Mouse (Mus musculus): Measurements from ENCODE around the gene March9. TPM values are rescaled to one million over a fixed set of nuclear protein-coding genes. Genes with fewer than 3 reads are reported as not detected.

The March9 gene
- total RNA-seq (2014; rRNA removed) = 84.0 and 90.0 TPM in 2 replicates
- 8.6 and 9.8 TPM in 2 replicates for polyA plus RNA-seq (2015; fragmentation: Nextera tagmentation; extraction: Ambion mirVana)

GRCm38 (mm10) chr10:127059968-127060916, at the start of gene March9:
Gene March9, minus strand, starts transcription at chr10:127060184.
- ATAC-seq (ENCODE audit: low FRiP score) (peak; percentile 32), DNase-seq (ENCODE audit: low spot score) (peak; percentile 92)
- H3K9ac ChIP-seq (replicated peaks; ENCODE audit: low read length, poor library complexity, severe bottlenecking) = peak within 1 kb of the TSS; percentile 96
- no peak for TF ChIP-seq CTCF (IDR thresholded peaks at IDR 0.05)
- peak within 1 kb of the TSS; percentile 86 for H3K4me3 ChIP-seq (ENCODE audit: low read depth, low read length)
- peak within 1 kb of the TSS; percentile 92 for H3K27ac ChIP-seq (ENCODE audit: low read depth, low read length)
- 1% methylated on average over 29 of the region's 72 CpGs for WGBS
- peak within 1 kb of the TSS; percentile 87 for H3K4me2 ChIP-seq (ENCODE audit: low read depth, low read length, poor library complexity, severe bottlenecking)
- no peaks in the 10 kb centered on the region for H3K9me3 ChIP-seq (ENCODE audit: low read length)
- H3K36me3 ChIP-seq (ENCODE audit: insufficient read depth, low read length) = peaks cover 27% of the 10 kb centered on the region
- H3K4me1 ChIP-seq (ENCODE audit: insufficient read depth, low read length) = peaks cover 4% of the 10 kb centered on the region; the same call in 1 of the 2 replicates
- H3K27me3 ChIP-seq (ENCODE audit: insufficient read depth, low read length) = no peaks in the 10 kb centered on the region

GRCm38 (mm10) chr10:127108262-127108583, 48.2 kb upstream of the March9 start:
- H3K9me3 ChIP-seq (ENCODE audit: low read length) = no peaks in the 10 kb centered on the region
- no peak overlapping the region for H3K4me3 ChIP-seq (ENCODE audit: low read depth, low read length)
- no peak overlapping the region for H3K9ac ChIP-seq (replicated peaks; ENCODE audit: low read length, poor library complexity, severe bottlenecking)
- ATAC-seq (ENCODE audit: low FRiP score) = no peak
- no peaks in the 10 kb centered on the region for H3K4me1 ChIP-seq (ENCODE audit: insufficient read depth, low read length)
- no peak for DNase-seq (ENCODE audit: low spot score)
- peaks cover 19% of the 10 kb centered on the region for H3K36me3 ChIP-seq (ENCODE audit: insufficient read depth, low read length)
- H3K27me3 ChIP-seq (ENCODE audit: insufficient read depth, low read length) = no peaks in the 10 kb centered on the region
- WGBS = 81% methylated on average over 3 of the region's 3 CpGs
- H3K4me2 ChIP-seq (ENCODE audit: low read depth, low read length, poor library complexity, severe bottlenecking) = no peak overlapping the region
- no peak for TF ChIP-seq CTCF (IDR thresholded peaks at IDR 0.05)
- no peak overlapping the region for H3K27ac ChIP-seq (ENCODE audit: low read depth, low read length)

- Histone ChIP-seq H3K36me3 (ENCODE audit: insufficient read depth, low read length) (peaks cover 15% of the 10 kb centered on the region), H3K27me3 (ENCODE audit: insufficient read depth, low read length) (no peaks in the 10 kb centered on the region), H3K9ac (replicated peaks; ENCODE audit: low read length, poor library complexity, severe bottlenecking) (no peak overlapping the region), H3K4me2 (ENCODE audit: low read depth, low read length, poor library complexity, severe bottlenecking) (no peak overlapping the region), H3K27ac (ENCODE audit: low read depth, low read length) (no peak overlapping the region), H3K9me3 (ENCODE audit: low read length) (no peaks in the 10 kb centered on the region), H3K4me1 (ENCODE audit: insufficient read depth, low read length) (no peaks in the 10 kb centered on the region), H3K4me3 (ENCODE audit: low read depth, low read length) (no peak overlapping the region)
- no peak for ATAC-seq (ENCODE audit: low FRiP score)
- DNase-seq (ENCODE audit: low spot score) = no peak
- no peak for TF ChIP-seq CTCF (IDR thresholded peaks at IDR 0.05)
- WGBS = 92% methylated on average over 16 of the region's 16 CpGs
Measured at GRCm38 (mm10) chr10:127107563-127108261, 47.7 kb upstream of the March9 start.

- Histone ChIP-seq H3K9ac (replicated peaks; ENCODE audit: low read length, poor library complexity, severe bottlenecking) (no peak overlapping the region), H3K27me3 (ENCODE audit: insufficient read depth, low read length) (no peaks in the 10 kb centered on the region), H3K36me3 (ENCODE audit: insufficient read depth, low read length) (peaks cover 29% of the 10 kb centered on the region), H3K4me2 (ENCODE audit: low read depth, low read length, poor library complexity, severe bottlenecking) (no peak overlapping the region), H3K4me1 (ENCODE audit: insufficient read depth, low read length) (no peaks in the 10 kb centered on the region), H3K9me3 (ENCODE audit: low read length) (no peaks in the 10 kb centered on the region), H3K4me3 (ENCODE audit: low read depth, low read length) (no peak overlapping the region), H3K27ac (ENCODE audit: low read depth, low read length) (no peak overlapping the region)
- no peak for ATAC-seq (ENCODE audit: low FRiP score)
- 89% methylated on average over 7 of the region's 7 CpGs for WGBS
- no peak for TF ChIP-seq CTCF (IDR thresholded peaks at IDR 0.05)
- no peak for DNase-seq (ENCODE audit: low spot score)
Measured at GRCm38 (mm10) chr10:127103631-127104030, 43.6 kb upstream of the March9 start.

- WGBS = 87% methylated on average over 6 of the region's 6 CpGs
- Histone ChIP-seq H3K4me2 (ENCODE audit: low read depth, low read length, poor library complexity, severe bottlenecking) (no peak overlapping the region), H3K36me3 (ENCODE audit: insufficient read depth, low read length) (peaks cover 39% of the 10 kb centered on the region), H3K9ac (replicated peaks; ENCODE audit: low read length, poor library complexity, severe bottlenecking) (no peak overlapping the region), H3K4me3 (ENCODE audit: low read depth, low read length) (no peak overlapping the region), H3K4me1 (ENCODE audit: insufficient read depth, low read length) (no peaks in the 10 kb centered on the region), H3K9me3 (ENCODE audit: low read length) (no peaks in the 10 kb centered on the region), H3K27ac (ENCODE audit: low read depth, low read length) (no peak overlapping the region), H3K27me3 (ENCODE audit: insufficient read depth, low read length) (no peaks in the 10 kb centered on the region)
- DNase-seq (ENCODE audit: low spot score) = no peak
- no peak for TF ChIP-seq CTCF (IDR thresholded peaks at IDR 0.05)
- ATAC-seq (ENCODE audit: low FRiP score) = no peak
Measured at GRCm38 (mm10) chr10:127101151-127101550, 41.2 kb upstream of the March9 start.

- ATAC-seq (ENCODE audit: low FRiP score) (no peak), DNase-seq (ENCODE audit: low spot score) (no peak)
- no peak overlapping the region for H3K9ac ChIP-seq (replicated peaks; ENCODE audit: low read length, poor library complexity, severe bottlenecking)
- no peak overlapping the region for H3K4me3 ChIP-seq (ENCODE audit: low read depth, low read length)
- H3K9me3 ChIP-seq (ENCODE audit: low read length) = no peaks in the 10 kb centered on the region
- TF ChIP-seq CTCF (IDR thresholded peaks at IDR 0.05) = no peak
- H3K4me1 ChIP-seq (ENCODE audit: insufficient read depth, low read length) = no peaks in the 10 kb centered on the region
- peaks cover 46% of the 10 kb centered on the region for H3K36me3 ChIP-seq (ENCODE audit: insufficient read depth, low read length)
- no peak overlapping the region for H3K4me2 ChIP-seq (ENCODE audit: low read depth, low read length, poor library complexity, severe bottlenecking)
- WGBS = 88% methylated on average over 8 of the region's 8 CpGs
- no peaks in the 10 kb centered on the region for H3K27me3 ChIP-seq (ENCODE audit: insufficient read depth, low read length)
- H3K27ac ChIP-seq (ENCODE audit: low read depth, low read length) = no peak overlapping the region
Measured at GRCm38 (mm10) chr10:127100414-127100813, 40.4 kb upstream of the March9 start.

All from midbrain, postnatal 0 days (tissue).